Mouse (Mus musculus) heart, embryonic 11.5 days (tissue): ENCODE results near the gene Sim2. TPM values are rescaled to one million over a fixed set of nuclear protein-coding genes. Genes with fewer than 3 reads are reported as not detected.

Experiments used
- microRNA-seq: library from miRNA; unstranded; fragments of <30 nt; microRNA quantifications from one replicate; pipeline ENCODE4, GENCODE M21; 2016; ENCODE audit warnings: borderline number of aligned reads
- polyA plus RNA-seq: library from polyadenylated mRNA; unstranded; fragments of >200 nt; fragmentation: Nextera tagmentation; extraction: Ambion mirVana; gene quantifications from 2 replicates; pipeline ENCODE4 v1.2.1, GENCODE M21; 2014

Gene Sim2
- polyA plus RNA-seq, 1 experiment from 2014 or later, result 0.17 TPM

Small RNA genes lying within 50 kb of the gene (microRNA-seq; reads per million reads assigned to microRNA genes)
- not detected for gene Gm23062

Other genes starting within 250 kb of the Sim2 start
- gene Chaf1b, start 201.0 kb upstream of the Sim2 start, polyA plus RNA-seq, result 62.3 and 66.9 TPM in 2 replicates
- gene Cldn14, start 76.1 kb upstream of the Sim2 start, polyA plus RNA-seq, result 0.13 TPM in 1 of 2 replicates, not detected in the other
- gene Hlcs, start 228.6 kb downstream of the Sim2 start, polyA plus RNA-seq, result 7.7 and 8.5 TPM in 2 replicates
- gene Ripply3, start 243.5 kb downstream of the Sim2 start, polyA plus RNA-seq, result 4.9 and 6.0 TPM in 2 replicates